ENCODE assay signal across 30 mouse cellular contexts in the genomic region with DNA sequence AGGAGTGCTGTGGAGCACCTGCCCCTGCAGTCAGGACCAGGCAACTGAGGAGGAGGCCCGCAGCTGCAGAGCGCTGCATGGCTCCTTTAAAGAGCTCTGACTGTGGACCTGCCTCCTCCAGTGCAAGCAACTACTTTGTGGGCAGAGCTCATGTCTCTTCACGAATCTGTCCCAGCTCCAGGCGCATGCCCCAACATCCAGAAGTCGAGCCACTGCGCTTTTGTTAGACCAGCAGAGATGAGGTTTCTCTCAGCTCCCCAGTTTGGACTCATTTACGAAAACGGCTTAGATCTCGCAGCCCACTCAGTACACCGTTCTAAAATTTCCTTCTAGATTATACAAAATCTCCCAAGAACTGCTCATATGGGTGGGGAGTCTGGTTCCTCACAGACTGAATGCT.
DNase-seq lines count a peak whose midpoint lies in the region; ATAC-seq and TF ChIP-seq lines count a peak whose summit lies in the region.
"Had no signal": no experiment of that assay in that cellular context is flagged by ENCODE, and none has a peak within 500 bp of the region (broad histone marks: within the 10 kb centered on the region; RNA-seq: fewer than 3 reads in every experiment).

No protein-coding gene starts in this region.

- TF ChIP-seq EP300 in liver, postnatal 0 days (IDR thresholded peaks at IDR 0.05; ENCODE audit: low read depth): no peak

- no peak overlapping the region for H3K9ac ChIP-seq in liver, postnatal 0 days (replicated peaks)
- H3K9ac ChIP-seq: embryonic facial prominence, embryonic 15.5 days; heart, embryonic 13.5 days; limb, embryonic 12.5 days; midbrain, embryonic 13.5 days; neural tube, embryonic 12.5 days had no signal

- no peak overlapping the region for H3K4me2 ChIP-seq in liver, postnatal 0 days (ENCODE audit: low read depth, low read length)
- H3K4me2 ChIP-seq: embryonic facial prominence, embryonic 15.5 days; heart, embryonic 13.5 days; limb, embryonic 12.5 days; liver, embryonic 11.5 days; midbrain, embryonic 13.5 days; neural tube, embryonic 12.5 days had no signal

- H3K9me3 ChIP-seq in liver, postnatal 0 days (ENCODE audit: low read length): no peaks in the 10 kb centered on the region
- H3K9me3 ChIP-seq: embryonic facial prominence, embryonic 15.5 days; G1E; heart, embryonic 13.5 days; limb, embryonic 12.5 days; midbrain, embryonic 13.5 days; neural tube, embryonic 12.5 days had no signal

- no peak for TF ChIP-seq CTCF in liver, postnatal 0 days (IDR thresholded peaks at IDR 0.05; ENCODE audit: low read depth)

- H3K4me3 ChIP-seq in liver, postnatal 0 days (ENCODE audit: low read depth, low read length): no peak overlapping the region
- H3K4me3 ChIP-seq: embryonic facial prominence, embryonic 15.5 days; heart, adult 2 months; heart, embryonic 13.5 days; layer of hippocampus, adult 2 months; limb, embryonic 12.5 days; midbrain, embryonic 13.5 days; neural tube, embryonic 12.5 days had no signal

- no peaks in the 10 kb centered on the region for H3K27me3 ChIP-seq in liver, postnatal 0 days (ENCODE audit: insufficient read depth, low read length)
- H3K27me3 ChIP-seq: CH12.LX; embryonic facial prominence, embryonic 15.5 days; heart, embryonic 13.5 days; limb, embryonic 12.5 days; midbrain, embryonic 13.5 days; neural tube, embryonic 12.5 days; Patski had no signal

- ATAC-seq in megakaryocyte-erythroid progenitor cell, adult 5-6 weeks (replicated peaks; ENCODE audit: low FRiP score, low TSS enrichment, poor library complexity, severe bottlenecking): no peak
- no peak for ATAC-seq in liver, postnatal 0 days
- ATAC-seq: activated CD4-positive, CD25-positive, alpha-beta regulatory T cell, adult 4 months; forebrain, embryonic 16.5 days; hindbrain, postnatal 0 days; intestine, embryonic 16.5 days; midbrain, embryonic 13.5 days; Patski had no signal

- H3K36me3 ChIP-seq in liver, postnatal 0 days (replicated peaks; ENCODE audit: insufficient read depth, low read length): no peaks in the 10 kb centered on the region
- H3K36me3 ChIP-seq: embryonic facial prominence, embryonic 15.5 days; G1E; heart, embryonic 13.5 days; limb, embryonic 12.5 days; midbrain, embryonic 13.5 days; neural tube, embryonic 12.5 days had no signal

- peak; percentile 53 for DNase-seq in right cerebral cortex, adult 18-20 months
- DNase-seq in right cerebral cortex, postnatal 4 days: no peak
- DNase-seq in frontal cortex, postnatal 14 days (ENCODE audit: low spot score in 2 of 2): peak; percentile 21 to 28
- peak; percentile 38 to 61 for DNase-seq in right cerebral cortex, postnatal 10 days (ENCODE audit: low spot score in 2 of 2)
- no peak for DNase-seq in cerebellum, postnatal 36 days
- no peak for DNase-seq in liver, postnatal 0 days
- DNase-seq: adrenal gland, adult 8-10 months; B cell, adult 2 months; cerebellum, adult 2 months; heart, adult 2 months; heart, postnatal 14 days; kidney, postnatal 25 days; lung, adult 18-20 months; lung, postnatal 14 days; spleen, adult 18-20 months had no signal

- 67% methylated on average over 10 of the region's 10 CpGs for WGBS in liver, postnatal 0 days (ENCODE audit: insufficient replicate concordance)

- H3K4me1 ChIP-seq in liver, postnatal 0 days (ENCODE audit: insufficient read depth): no peaks in the 10 kb centered on the region
- H3K4me1 ChIP-seq: embryonic facial prominence, embryonic 15.5 days; limb, embryonic 12.5 days; midbrain, embryonic 13.5 days; neural tube, embryonic 12.5 days had no signal

- H3K27ac ChIP-seq in liver, postnatal 0 days (ENCODE audit: low read depth): no peak overlapping the region
- H3K27ac ChIP-seq: embryonic facial prominence, embryonic 15.5 days; heart, adult 2 months; heart, embryonic 13.5 days; hindbrain, postnatal 0 days; layer of hippocampus, adult 2 months; limb, embryonic 12.5 days; midbrain, embryonic 13.5 days; neural tube, embryonic 12.5 days had no signal

Comparison
In these comparisons a context has a peak if more than half of its experiments do, and no peak if none do; other contexts are left out.
1. DNase-seq: peak in right cerebral cortex, adult 18-20 months (single experiment), frontal cortex, postnatal 14 days (2 of 2) and right cerebral cortex, postnatal 10 days (2 of 2); none in right cerebral cortex, postnatal 4 days (single experiment), cerebellum, postnatal 36 days (0 of 2) and liver, postnatal 0 days (single experiment).